Mouse (Mus musculus) bone marrow macrophage, adult 2 months (primary cell): ENCODE results near the gene Ifit1.

Source experiments
- CTCF ChIP-seq: IDR thresholded peaks from 2 replicates; pipeline ENCODE4 v1.5.1; 2012; ENCODE audit warnings: low read depth, mild to moderate bottlenecking, low read length, moderate library complexity
- POLR2A ChIP-seq: IDR thresholded peaks from 2 replicates; pipeline ENCODE4 v1.6.1; 2012; ENCODE audit warnings: mild to moderate bottlenecking, low read depth, low read length, borderline replicate concordance

DNA sequence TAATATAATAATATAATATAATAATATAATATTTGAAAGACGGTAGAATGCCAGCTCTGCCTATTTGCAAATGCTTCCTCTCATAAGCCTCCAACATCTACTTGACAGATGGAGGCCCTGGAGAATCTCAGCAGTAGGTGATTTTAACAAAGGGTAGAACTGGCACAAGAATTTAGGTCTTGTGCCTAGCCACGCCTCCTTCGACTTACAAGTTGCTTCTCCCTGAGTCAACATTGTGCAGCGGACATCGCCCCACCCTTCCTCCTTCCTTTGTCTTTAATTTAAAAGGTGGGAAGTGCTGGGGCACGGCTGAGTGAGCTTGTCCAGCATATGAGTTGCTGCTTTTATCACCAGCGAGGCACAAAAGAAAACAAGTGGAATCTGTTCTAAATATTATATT is 32.8 kb downstream of the Ifit1 start:
- TF ChIP-seq CTCF: no peak
- TF ChIP-seq POLR2A: no peak
